Mouse (Mus musculus): ENCODE results near the gene Casp1.

DNA sequence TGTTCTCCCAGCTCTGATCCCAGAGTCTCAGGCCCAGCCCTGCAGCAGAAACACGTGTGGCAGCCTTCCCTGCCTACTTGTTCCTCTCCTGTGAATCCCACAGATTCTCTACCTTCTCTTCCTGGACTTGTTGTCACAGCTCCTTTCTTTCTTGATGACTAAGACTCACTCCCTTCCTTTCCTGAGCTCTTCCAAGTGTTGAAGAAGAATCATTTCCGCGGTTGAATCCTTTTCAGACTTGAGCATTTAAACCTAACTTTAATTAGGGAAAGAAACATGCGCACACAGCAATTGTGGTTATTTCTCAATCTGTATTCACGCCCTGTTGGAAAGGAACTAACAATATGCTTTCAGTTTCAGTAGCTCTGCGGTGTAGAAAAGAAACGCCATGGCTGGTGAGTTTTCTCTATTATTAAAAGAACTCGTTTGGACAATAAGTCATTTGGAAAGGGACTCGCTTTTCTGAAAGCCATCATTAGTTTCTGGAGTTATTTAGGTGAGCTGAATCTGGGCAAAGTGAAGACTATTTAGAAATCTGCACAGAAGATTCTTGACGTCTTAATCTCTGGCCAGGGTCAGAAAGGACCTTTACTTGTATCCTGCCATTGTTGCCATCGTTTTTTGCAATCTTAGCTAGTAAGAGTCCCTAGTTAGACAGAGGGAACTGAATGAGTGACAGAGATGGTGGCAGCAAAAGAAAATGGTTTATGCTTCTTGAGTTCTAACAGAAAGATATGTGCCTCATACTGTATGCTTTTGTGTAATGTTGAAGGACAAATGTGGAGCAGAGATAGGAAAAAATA lies at the start of gene Casp1:
- TF ChIP-seq EP300 (IDR thresholded peaks at IDR 0.05; ENCODE audit: low read depth) (no peak), CTCF (IDR thresholded peaks at IDR 0.05; ENCODE audit: low read depth) (no peak)

Data from heart, postnatal 0 days (tissue).